Mouse (Mus musculus): ENCODE results near the gene Mcpt2.

DNA sequence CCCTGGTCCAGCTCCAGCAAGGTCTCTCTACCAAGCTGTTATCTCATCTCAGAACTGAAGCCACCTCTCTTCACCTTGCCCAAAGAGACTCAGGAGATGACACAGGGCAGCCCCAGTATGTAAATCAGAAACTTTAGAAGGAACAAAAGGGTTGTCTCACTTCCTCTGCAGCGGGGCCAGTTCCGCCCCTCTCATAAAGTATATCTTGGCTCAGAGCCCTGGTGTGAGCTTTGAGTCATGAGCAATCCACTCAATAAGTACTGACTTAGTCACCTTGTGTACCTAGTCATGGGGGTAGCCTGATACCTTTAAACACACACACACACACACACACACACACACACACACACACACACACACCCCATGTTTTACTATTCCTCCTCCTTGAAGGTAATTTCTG lies 7.4 kb upstream of the Mcpt2 start:
- TF ChIP-seq POLR2A (IDR thresholded peaks at IDR 0.05; ENCODE audit: borderline replicate concordance, control insufficient read depth, low read depth, low read length), result no peak
- no peak for TF ChIP-seq CTCF (IDR thresholded peaks at IDR 0.05; ENCODE audit: control insufficient read depth, insufficient read depth, low read length)
